Mouse (Mus musculus) gastrocnemius, adult 2 months (tissue): ENCODE results near the gene Tjp3. TPM values are rescaled to one million over a fixed set of nuclear protein-coding genes. Genes with fewer than 3 reads are reported as not detected.
A peak's percentile ranks its signal among the peaks of the same experiment; 100 is the strongest.
"Not testable (repeated sequence)": the region's sequence is repeated elsewhere in the genome, so short reads cannot be mapped to it uniquely, and the experiment has no call there.

Experiments used
- DNase-seq: peaks from one replicate; pipeline ENCODE4 v3.0.0; 2022
- H3K27ac ChIP-seq: fragments of 200-600 bp; 2 replicates; pipeline ENCODE4 v1.8.1; 2022; ENCODE audit warnings: mild to moderate bottlenecking
- H3K4me3 ChIP-seq: fragments of 200-600 bp; 2 replicates; pipeline ENCODE4 v1.8.1; 2022; ENCODE audit warnings: mild to moderate bottlenecking, moderate library complexity
- CTCF ChIP-seq: fragments of 200-600 bp; IDR thresholded peaks from 2 replicates; pipeline ENCODE4 v1.8.1; 2022; ENCODE audit warnings: antibody characterized with exemption, mild to moderate bottlenecking, moderate library complexity
- intact Hi-C: fragments of 180-260 bp; cut with DNase I; formaldehyde crosslinking; loops from one replicate; pipeline ENCODE4 v1.15.1; 2025
- microRNA-seq: library from miRNA; unstranded; fragments of <30 nt; microRNA quantifications from one replicate; pipeline ENCODE4 v1.2.0, GENCODE M21; 2021
- total RNA-seq, 2 experiments: library from RNA; stranded (reverse); gene quantifications; 2 replicates each; pipeline ENCODE4 v1.2.3; 2021

The Tjp3 gene
- total RNA-seq, 2 experiments from 2014 or later = not detected

DNA sequence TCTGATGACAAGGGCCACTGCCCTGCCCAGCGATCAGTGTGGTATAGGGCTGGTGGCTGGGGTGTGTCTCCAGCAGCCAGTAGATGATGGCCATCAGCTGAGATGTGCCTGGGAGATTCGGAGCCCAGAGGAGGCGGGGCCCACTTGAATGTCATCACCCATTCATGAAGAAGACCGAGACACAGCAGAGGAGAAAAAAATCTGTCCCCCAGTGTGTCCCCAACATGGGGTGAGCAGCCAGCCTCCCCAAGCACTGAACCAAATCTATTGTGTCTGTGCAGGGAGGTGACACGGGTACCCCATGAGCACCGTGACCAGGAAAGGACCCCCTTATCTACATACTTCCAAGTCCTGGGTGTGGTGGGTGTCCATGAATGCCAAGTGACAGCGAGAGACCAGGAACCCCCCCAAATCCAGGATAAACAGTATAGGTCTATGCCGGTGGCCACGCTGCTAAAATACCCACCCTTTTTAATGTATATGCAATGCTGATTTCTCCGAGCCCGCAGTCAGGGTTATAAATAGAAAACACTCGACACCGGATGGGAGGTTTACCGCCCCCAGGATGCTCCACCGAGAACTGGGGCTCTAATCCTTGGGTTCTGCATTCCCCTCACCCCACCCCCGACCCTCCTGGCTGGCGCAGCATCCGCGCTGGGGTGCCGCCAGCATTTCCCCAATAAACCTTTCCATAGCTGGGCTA is 61.5 kb downstream of the Tjp3 start:
- no peak overlapping the region for H3K4me3 ChIP-seq
- no peak for DNase-seq
- H3K27ac ChIP-seq = no peak overlapping the region
- intact Hi-C loops = no loop called here
- no peak for TF ChIP-seq CTCF

DNA sequence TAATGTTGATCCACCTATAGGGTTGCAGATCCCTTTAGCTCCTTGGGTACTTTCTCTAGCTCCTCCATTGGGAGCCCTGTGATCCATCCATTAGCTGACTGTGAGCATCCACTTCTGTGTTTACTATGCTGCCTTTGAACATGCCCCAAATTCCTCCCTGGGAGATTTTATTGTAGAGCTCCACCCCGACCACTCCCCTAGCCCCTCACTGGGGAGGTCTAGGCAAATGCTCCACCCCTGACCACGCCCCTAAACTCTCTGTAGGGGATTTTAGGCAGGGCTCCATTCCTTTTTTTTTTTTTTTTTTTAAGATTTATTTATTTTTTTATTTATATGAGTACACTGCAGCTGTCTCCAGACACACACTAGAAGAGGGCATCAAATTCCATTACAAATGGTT is 67.7 kb downstream of the Tjp3 start:
- DNase-seq, H3K4me3 ChIP-seq, intact Hi-C loops, H3K27ac ChIP-seq: not testable (repeated sequence)

Small RNA genes within 50 kb of the gene (microRNA-seq; reads per million reads assigned to microRNA genes)
- 9.4 reads per million, percentile 6 among the genes with 10 or more reads in this experiment for gene Mir3057

Other genes with a start within 250 kb of the Tjp3 start
- gene Sgta, start 231.4 kb downstream of the Tjp3 start, total RNA-seq = 100 to 1,000 TPM; 100 TPM
- 10 to 100 TPM; 25.1 to 25.9 TPM for gene Thop1, start 221.5 kb downstream of the Tjp3 start, total RNA-seq
- gene Creb3l3, start 192.7 kb downstream of the Tjp3 start, total RNA-seq = not detected
- 100 to 1,000 TPM; 148 to 187 TPM for gene Map2k2, start 185.7 kb downstream of the Tjp3 start, total RNA-seq
- gene Zbtb7a, start 156.4 kb downstream of the Tjp3 start, total RNA-seq = 10 to 100 TPM; 23.3 to 25.9 TPM
- 10 to 100 TPM; 15.7 to 16.2 TPM for gene Pias4, start 123.7 kb downstream of the Tjp3 start, total RNA-seq
- gene Eef2, start 115.0 kb downstream of the Tjp3 start, total RNA-seq = 1,000 to 10,000 TPM; 1,128 to 1,335 TPM
- 10 to 100 TPM; 22.1 to 24.9 TPM for gene Dapk3, start 108.6 kb downstream of the Tjp3 start, total RNA-seq
- gene 4930442H23Rik, start 107.7 kb downstream of the Tjp3 start, total RNA-seq = not detected
- gene Nmrk2, start 89.5 kb downstream of the Tjp3 start, total RNA-seq = 10 to 100 TPM; 59.7 to 72.8 TPM
- gene Atcay, start 60.7 kb downstream of the Tjp3 start, total RNA-seq = not detected
- 1 to 10 TPM; 1.8 to 2.7 TPM for gene Zfr2, start 58.4 kb downstream of the Tjp3 start, total RNA-seq
- gene Matk, start 38.6 kb downstream of the Tjp3 start, total RNA-seq = under 1 TPM; 0.15 to 0.31 TPM
- gene Mrpl54, start 24.6 kb downstream of the Tjp3 start, total RNA-seq = 100 to 1,000 TPM; 103 to 112 TPM
- gene Apba3, start 24.6 kb downstream of the Tjp3 start, total RNA-seq = 100 to 1,000 TPM; 110 to 119 TPM
- gene Pip5k1c, start 1.4 kb upstream of the Tjp3 start, total RNA-seq = 10 to 100 TPM; 20.7 to 25.0 TPM
- gene Cactin, start 29.5 kb upstream of the Tjp3 start, total RNA-seq = 10 to 100 TPM in 1 of 2 experiments, 1 to 10 TPM in 1; 8.5 to 11.5 TPM
- under 1 TPM; 0.43 to 0.75 TPM for gene Tbxa2r, start 37.1 kb upstream of the Tjp3 start, total RNA-seq
- gene Gipc3, start 51.7 kb upstream of the Tjp3 start, total RNA-seq = 1 to 10 TPM in 1 of 2 experiments, under 1 TPM in 1; 0.69 to 1.3 TPM
- 10 to 100 TPM; 22.9 to 28.2 TPM for gene Hmg20b, start 58.9 kb upstream of the Tjp3 start, total RNA-seq
- gene Mfsd12, start 65.9 kb upstream of the Tjp3 start, total RNA-seq = 1 to 10 TPM; 2.2 to 3.3 TPM
- 1 to 10 TPM in 1 of 2 experiments, under 1 TPM in 1; 0.89 to 1.2 TPM for gene 4930404N11Rik, start 74.2 kb upstream of the Tjp3 start, total RNA-seq
- 10 to 100 TPM; 14.0 to 18.8 TPM for gene Fzr1, start 86.9 kb upstream of the Tjp3 start, total RNA-seq
- gene Dohh, start 92.8 kb upstream of the Tjp3 start, total RNA-seq = 10 to 100 TPM; 38.1 to 39.8 TPM
- gene Gm48551, start 92.9 kb upstream of the Tjp3 start, total RNA-seq = 1 to 10 TPM in 1 of 2 experiments, under 1 TPM in 1; 0.87 to 2.8 TPM
- 1 to 10 TPM in 1 of 2 experiments, under 1 TPM in 1; 0.84 to 1.0 TPM for gene Gm48552, start 97.4 kb upstream of the Tjp3 start, total RNA-seq
- gene Smim24, start 101.5 kb upstream of the Tjp3 start, total RNA-seq = not detected
- gene Nfic, start 164.1 kb upstream of the Tjp3 start, total RNA-seq = 100 to 1,000 TPM; 207 to 215 TPM
- gene Celf5, start 191.1 kb upstream of the Tjp3 start, total RNA-seq = under 1 TPM in 1 of 2 experiments, not detected in 1; 0.17 TPM
- gene Ncln, start 204.8 kb upstream of the Tjp3 start, total RNA-seq = 10 to 100 TPM; 38.3 to 44.8 TPM
- 1 to 10 TPM in 1 of 2 experiments, under 1 TPM in 1; 0.97 to 1.2 TPM for gene S1pr4, start 208.6 kb upstream of the Tjp3 start, total RNA-seq
- under 1 TPM; 0.26 to 0.53 TPM for gene Gna15, start 232.6 kb upstream of the Tjp3 start, total RNA-seq